Mouse (Mus musculus) CH12.LX (cell line): ENCODE data around the gene Gm17455. TPM values are rescaled to one million over a fixed set of nuclear protein-coding genes. Genes with fewer than 3 reads are reported as not detected.

Experiments
- DNase-seq: peaks from one replicate; pipeline ENCODE4 v3.0.0-alpha.2; 2013; ENCODE audit errors: extremely low read depth
- H3K27ac ChIP-seq: 2 replicates; pipeline ENCODE4 v1.5.1; 2012; ENCODE audit warnings: low read depth, mild to moderate bottlenecking, control low read depth, moderate library complexity; ENCODE audit not compliant: insufficient read depth
- H3K27me3 ChIP-seq: replicated peaks from 2 replicates; pipeline ENCODE3; 2012; ENCODE audit warnings: inconsistent platforms
- H3K36me3 ChIP-seq, 2 experiments: replicated peaks in 1 of 2; 2 replicates each; pipeline versions ENCODE3 to v1.6.1; 2012; ENCODE audit warnings: inconsistent platforms in 1 of 2, low read length in 1 of 2, mild to moderate bottlenecking in 1 of 2, mixed read lengths in 1 of 2, moderate library complexity in 1 of 2; ENCODE audit not compliant: control insufficient read depth in 1 of 2, insufficient read depth in 1 of 2
- H3K4me1 ChIP-seq, 2 experiments: 2 replicates each; pipeline ENCODE4 v1.6.1; 2012; ENCODE audit warnings: inconsistent platforms in 1 of 2, moderate library complexity in 1 of 2; ENCODE audit not compliant: insufficient read depth in 2 of 2, control insufficient read depth in 1 of 2
- H3K4me2 ChIP-seq: 2 replicates; pipeline ENCODE4 v1.6.1; 2012; ENCODE audit warnings: low read depth, mild to moderate bottlenecking, control low read depth; ENCODE audit not compliant: poor library complexity, insufficient read depth, severe bottlenecking
- H3K4me3 ChIP-seq, 3 experiments: fragments of 150-350 bp in 1 of 3; sonication (generic) in 1 of 3; replicated peaks in 1 of 3; 2 replicates each; pipeline versions ENCODE3 to v1.5.1; 2011 to 2012; ENCODE audit warnings: low read depth in 2 of 3, low read length in 2 of 3, mild to moderate bottlenecking in 2 of 3, moderate library complexity in 2 of 3, control low read depth in 1 of 3, improper control_type of control experiment in 1 of 3, inconsistent platforms in 1 of 3, mixed read lengths in 1 of 3; ENCODE audit not compliant: poor library complexity in 1 of 3
- H3K79me2 ChIP-seq: replicated peaks from 2 replicates; pipeline ENCODE4 v1.6.1; 2012; ENCODE audit warnings: mild to moderate bottlenecking, moderate library complexity; ENCODE audit not compliant: control insufficient read depth, poor library complexity, insufficient read depth, severe bottlenecking; ENCODE audit errors: extremely low read depth
- H3K9ac ChIP-seq: 2 replicates; pipeline ENCODE4 v1.6.1; 2012; ENCODE audit warnings: low read depth, mild to moderate bottlenecking, control low read depth, moderate library complexity; ENCODE audit not compliant: insufficient read depth
- H3K9me3 ChIP-seq: replicated peaks from 2 replicates; pipeline ENCODE3; 2012; ENCODE audit warnings: low read length, inconsistent platforms, mixed read lengths
- CHD1 ChIP-seq: IDR thresholded peaks from 2 replicates; pipeline ENCODE4 v1.6.1; 2012; ENCODE audit warnings: low read depth, low read length, improper control_type of control experiment, inconsistent platforms
- CTCF ChIP-seq, 2 experiments: IDR thresholded peaks in 1 of 2; conservative IDR thresholded peaks in 1 of 2; 2 replicates each; pipeline ENCODE4 v1.5.1; 2011 to 2012; ENCODE audit warnings: low read depth in 2 of 2, low read length in 2 of 2, improper control_type of control experiment in 1 of 2, inconsistent platforms in 1 of 2, mild to moderate bottlenecking in 1 of 2, moderate library complexity in 1 of 2
- E2F4 ChIP-seq: IDR thresholded peaks from 2 replicates; pipeline ENCODE4 v1.6.1; 2011; ENCODE audit warnings: low read depth, low read length, improper control_type of control experiment; ENCODE audit not compliant: insufficient replicate concordance
- ELF1 ChIP-seq: IDR thresholded peaks from 2 replicates; pipeline ENCODE4 v1.6.1; 2014; ENCODE audit warnings: low read depth, mild to moderate bottlenecking, inconsistent platforms, low read length, improper control_type of control experiment
- GABPA ChIP-seq: IDR thresholded peaks from 2 replicates; pipeline ENCODE4 v1.6.1; 2012; ENCODE audit warnings: low read depth, low read length, improper control_type of control experiment, inconsistent platforms; ENCODE audit not compliant: insufficient replicate concordance
- IRF4 ChIP-seq: IDR thresholded peaks from 2 replicates; pipeline ENCODE4 v1.6.1; 2014; ENCODE audit warnings: low read depth, mild to moderate bottlenecking, inconsistent platforms, low read length, improper control_type of control experiment
- JUN ChIP-seq: IDR thresholded peaks from 2 replicates; pipeline ENCODE4 v1.6.1; 2011; ENCODE audit warnings: low read depth, mild to moderate bottlenecking, low read length, improper control_type of control experiment, moderate library complexity; ENCODE audit not compliant: insufficient read depth
- JUND ChIP-seq: conservative IDR thresholded peaks from 2 replicates; pipeline ENCODE4 v1.6.1; 2011; ENCODE audit warnings: low read depth, low read length, improper control_type of control experiment
- MEF2A ChIP-seq: IDR thresholded peaks from 2 replicates; pipeline ENCODE4 v1.6.1; 2014; ENCODE audit warnings: low read depth, mild to moderate bottlenecking, inconsistent platforms, low read length, improper control_type of control experiment, borderline replicate concordance
- PAX5 ChIP-seq: IDR thresholded peaks from 2 replicates; pipeline ENCODE4 v1.6.1; 2012; ENCODE audit warnings: low read length, inconsistent platforms, mixed read lengths
- RAD21 ChIP-seq: IDR thresholded peaks from 2 replicates; pipeline ENCODE4 v1.6.1; 2011; ENCODE audit warnings: low read depth, mild to moderate bottlenecking, low read length, improper control_type of control experiment, moderate library complexity
- TCF12 ChIP-seq: IDR thresholded peaks from 2 replicates; pipeline ENCODE4 v1.6.1; 2014; ENCODE audit warnings: low read depth, mild to moderate bottlenecking, inconsistent platforms, low read length, improper control_type of control experiment
- UBTF ChIP-seq: IDR thresholded peaks from 2 replicates; pipeline ENCODE4 v1.6.1; 2012; ENCODE audit warnings: low read depth, mild to moderate bottlenecking, inconsistent platforms, low read length, improper control_type of control experiment, moderate library complexity
- USF1 ChIP-seq: IDR thresholded peaks from 2 replicates; pipeline ENCODE4 v1.6.1; 2014; ENCODE audit warnings: low read depth, mild to moderate bottlenecking, inconsistent platforms, low read length, improper control_type of control experiment
- ZKSCAN1 ChIP-seq: IDR thresholded peaks from 2 replicates; pipeline ENCODE4 v1.6.1; 2012; ENCODE audit warnings: low read depth, inconsistent platforms, low read length, improper control_type of control experiment, borderline replicate concordance
- dilution Hi-C: fragments of 300-500 bp; cut with MboI; formaldehyde crosslinking; loops from 2 replicates; pipeline ENCODE4 v1.14.3; 2020; ENCODE audit warnings: low sequenced_read_pairs; ENCODE audit not compliant: extremely low pct_unique_long_range_greater_than_20kb, extremely low pct_ligation_motif_present
- in situ Hi-C: fragments of 300-500 bp; cut with MboI; formaldehyde crosslinking; loops from 3 replicates; pipeline ENCODE4 v1.14.3; 2019; ENCODE audit warnings: low sequenced_read_pairs, low pct_ligation_motif_present, low pct_unique_long_range_greater_than_20kb, mixed read lengths
- polyA plus RNA-seq: library from polyadenylated mRNA; unstranded; fragments of >175 nt; gene quantifications from 2 replicates; pipeline ENCODE4 v1.2.1, GENCODE M21; 2012; ENCODE audit warnings: low read depth; ENCODE audit not compliant: insufficient read length
- total RNA-seq, 2 experiments: library from RNA; depleted of rRNA; stranded (reverse); fragments of 300-350 nt in 1 of 2; fragments of >200 nt in 1 of 2; gene quantifications; 2 replicates each; pipeline ENCODE4 v1.2.3; 2012 to 2014

Gm17455 gene
- total and polyA plus RNA-seq, 3 experiments: not detected

GRCm38 (mm10) chr10:60357441-60357840, 42.1 kb upstream of the Gm17455 start:
- no peaks in the 10 kb centered on the region for H3K79me2 ChIP-seq
- H3K27me3 ChIP-seq: no peaks in the 10 kb centered on the region
- H3K36me3 ChIP-seq: peaks cover 10 to 15% of the 10 kb centered on the region in 2 experiments
- no peak overlapping the region for H3K27ac ChIP-seq
- no peaks in the 10 kb centered on the region for H3K9me3 ChIP-seq
- TF ChIP-seq PAX5 (no peak), USF1 (no peak), GABPA (no peak), CHD1 (no peak), JUN (no peak), TCF12 (no peak), ZKSCAN1 (no peak), IRF4 (no peak), E2F4 (no peak)
- TF ChIP-seq, all 38 proteins: peak for 0
- Histone ChIP-seq H3K4me2 (no peak overlapping the region), H3K4me1 (no peaks in the 10 kb centered on the region; a peak in 1 of 4 replicates), H3K9ac (no peak overlapping the region), H3K4me3 (no peak overlapping the region)
- dilution Hi-C loops: no loop called here
- in situ Hi-C loops: no loop called here
- DNase-seq: no peak

- H3K27ac ChIP-seq: no peak overlapping the region
- H3K79me2 ChIP-seq: no peaks in the 10 kb centered on the region
- H3K9ac ChIP-seq: no peak overlapping the region
- no peaks in the 10 kb centered on the region for H3K4me1 ChIP-seq
- dilution Hi-C loops: no loop called here
- no peaks in the 10 kb centered on the region for H3K9me3 ChIP-seq
- in situ Hi-C loops: no loop called here
- DNase-seq: no peak
- H3K4me2 ChIP-seq: no peak overlapping the region
- H3K36me3 ChIP-seq: peaks cover 10 to 15% of the 10 kb centered on the region in 2 experiments
- no peak for TF ChIP-seq ELF1
- no peak for TF ChIP-seq UBTF
- TF ChIP-seq JUND: no peak
- TF ChIP-seq TCF12: no peak
- TF ChIP-seq RAD21: no peak
- no peak for TF ChIP-seq MEF2A
- no peak for TF ChIP-seq CTCF (conservative IDR thresholded peaks at IDR 0.05 in 1 of 2, IDR thresholded peaks at IDR 0.05 in 1 of 2; ENCODE audit: low read depth in 2 of 2, low read length in 2 of 2)
- TF ChIP-seq USF1: no peak
- TF ChIP-seq, all 38 proteins: peak for 0
- Histone ChIP-seq H3K4me3 (no peak overlapping the region), H3K27me3 (no peaks in the 10 kb centered on the region)
Observed at GRCm38 (mm10) chr10:60357901-60358300, 41.6 kb upstream of the Gm17455 start.
